Mouse (Mus musculus): Measurements from ENCODE around the gene Herc4. TPM values are rescaled to one million over a fixed set of nuclear protein-coding genes. Genes with fewer than 3 reads are reported as not detected.
"Not testable (repeated sequence)": the region's sequence is repeated elsewhere in the genome, so short reads cannot be mapped to it uniquely, and the experiment has no call there.

The Herc4 gene
- polyA plus RNA-seq, 1 experiment from 2014 or later = 46.0 TPM

DNA sequence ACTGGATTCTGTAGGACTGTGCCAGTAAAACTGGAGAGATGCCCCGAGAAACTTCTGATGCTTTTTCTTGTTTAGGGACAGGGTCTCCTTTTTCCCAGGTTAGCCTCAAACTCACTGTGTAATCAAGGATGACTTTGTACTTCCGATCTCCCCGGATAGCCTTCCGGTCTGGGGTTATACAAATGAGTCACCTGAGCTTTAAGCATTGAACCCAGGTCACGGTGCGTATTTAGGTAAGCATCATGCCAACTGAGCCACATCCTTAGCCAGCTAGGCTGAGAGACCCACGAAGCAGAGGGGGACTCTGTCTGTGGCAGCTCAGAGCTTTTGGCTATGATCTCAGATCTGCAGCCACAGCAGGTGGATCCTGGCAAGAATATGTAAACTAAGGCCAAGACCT, 107.1 kb downstream of the Herc4 start:
- 89% methylated on average over 7 of the region's 7 CpGs for WGBS
- DNase-seq (ENCODE audit: low spot score) (no peak), ATAC-seq (ENCODE audit: insufficient read depth, low FRiP score, low TSS enrichment) (no peak)
- Histone ChIP-seq H3K9ac (ENCODE audit: low read length) (no peak overlapping the region), H3K36me3 (ENCODE audit: control insufficient read depth, insufficient read depth, low read length) (no peaks in the 10 kb centered on the region), H3K27me3 (ENCODE audit: control insufficient read depth, insufficient read depth, low read length) (no peaks in the 10 kb centered on the region), H3K27ac (ENCODE audit: low read depth, low read length) (no peak overlapping the region), H3K4me1 (ENCODE audit: control insufficient read depth, insufficient read depth, low read length) (no peaks in the 10 kb centered on the region), H3K9me3 (ENCODE audit: control insufficient read depth, low read length) (no peaks in the 10 kb centered on the region), H3K4me3 (ENCODE audit: low read depth, low read length) (no peak overlapping the region), H3K4me2 (ENCODE audit: low read depth) (no peak overlapping the region)

- not testable (repeated sequence) for H3K27me3 ChIP-seq (ENCODE audit: control insufficient read depth, insufficient read depth, low read length); H3K36me3 ChIP-seq (ENCODE audit: control insufficient read depth, insufficient read depth, low read length); H3K4me2 ChIP-seq (ENCODE audit: low read depth); H3K27ac ChIP-seq (ENCODE audit: low read depth, low read length); H3K4me3 ChIP-seq (ENCODE audit: low read depth, low read length); H3K4me1 ChIP-seq (ENCODE audit: control insufficient read depth, insufficient read depth, low read length); DNase-seq (ENCODE audit: low spot score); H3K9me3 ChIP-seq (ENCODE audit: control insufficient read depth, low read length); H3K9ac ChIP-seq (ENCODE audit: low read length); ATAC-seq (ENCODE audit: insufficient read depth, low FRiP score, low TSS enrichment)
- WGBS = 86% methylated on average over 7 of the region's 7 CpGs
Observed at GRCm38 (mm10) chr10:63351099-63351498, 107.5 kb downstream of the Herc4 start.

- no peaks in the 10 kb centered on the region for H3K9me3 ChIP-seq (ENCODE audit: control insufficient read depth, low read length)
- WGBS = 91% methylated on average over 5 of the region's 5 CpGs
- H3K4me3 ChIP-seq (ENCODE audit: low read depth, low read length) = no peak overlapping the region
- ATAC-seq (ENCODE audit: insufficient read depth, low FRiP score, low TSS enrichment) = no peak
- H3K9ac ChIP-seq (ENCODE audit: low read length) = no peak overlapping the region
- H3K27me3 ChIP-seq (ENCODE audit: control insufficient read depth, insufficient read depth, low read length) = no peaks in the 10 kb centered on the region
- H3K36me3 ChIP-seq (ENCODE audit: control insufficient read depth, insufficient read depth, low read length) = no peaks in the 10 kb centered on the region
- no peaks in the 10 kb centered on the region for H3K4me1 ChIP-seq (ENCODE audit: control insufficient read depth, insufficient read depth, low read length)
- H3K27ac ChIP-seq (ENCODE audit: low read depth, low read length) = no peak overlapping the region
- DNase-seq (ENCODE audit: low spot score) = no peak
- no peak overlapping the region for H3K4me2 ChIP-seq (ENCODE audit: low read depth)
Observed at GRCm38 (mm10) chr10:63352111-63352510, 108.5 kb downstream of the Herc4 start.

GRCm38 (mm10) chr10:63360502-63360901, 116.9 kb downstream of the Herc4 start:
- no peaks in the 10 kb centered on the region for H3K4me1 ChIP-seq (ENCODE audit: control insufficient read depth, insufficient read depth, low read length)
- 76% methylated on average over 1 of the region's 1 CpGs for WGBS
- no peak overlapping the region for H3K4me2 ChIP-seq (ENCODE audit: low read depth)
- no peaks in the 10 kb centered on the region for H3K9me3 ChIP-seq (ENCODE audit: control insufficient read depth, low read length)
- no peak overlapping the region for H3K9ac ChIP-seq (ENCODE audit: low read length)
- ATAC-seq (ENCODE audit: insufficient read depth, low FRiP score, low TSS enrichment) (no peak), DNase-seq (ENCODE audit: low spot score) (no peak)
- H3K36me3 ChIP-seq (ENCODE audit: control insufficient read depth, insufficient read depth, low read length) = no peaks in the 10 kb centered on the region
- H3K27ac ChIP-seq (ENCODE audit: low read depth, low read length) = no peak overlapping the region
- H3K4me3 ChIP-seq (ENCODE audit: low read depth, low read length) = no peak overlapping the region
- no peaks in the 10 kb centered on the region for H3K27me3 ChIP-seq (ENCODE audit: control insufficient read depth, insufficient read depth, low read length)

DNA sequence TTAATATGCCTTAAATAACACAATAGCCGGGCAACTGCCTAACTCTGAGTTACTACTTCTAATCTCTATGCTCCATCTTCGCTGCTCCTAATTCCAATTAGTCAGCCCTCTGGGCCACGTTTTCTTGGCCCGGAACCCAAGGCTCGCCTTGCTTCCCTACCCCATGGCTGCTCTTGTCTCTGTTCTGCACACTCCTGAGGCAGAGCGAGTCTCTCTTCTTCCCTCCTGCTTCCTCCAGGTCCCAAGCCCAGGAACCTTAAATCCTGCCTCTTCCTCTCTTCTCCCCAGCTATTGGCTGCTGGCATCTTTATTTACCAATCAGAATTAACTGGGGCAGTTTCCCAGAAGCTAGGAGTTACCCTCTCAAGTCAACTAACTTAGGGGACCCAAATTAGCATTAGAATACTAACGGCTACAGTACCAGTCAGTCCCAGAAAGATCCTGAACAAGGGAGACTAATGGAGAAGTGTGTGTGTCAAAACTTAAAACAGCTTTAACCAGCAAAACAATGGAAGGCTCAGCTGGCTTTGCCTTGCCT, 122.4 kb downstream of the Herc4 start:
- no peak overlapping the region for H3K27ac ChIP-seq (ENCODE audit: low read depth, low read length)
- no peak overlapping the region for H3K9ac ChIP-seq (ENCODE audit: low read length)
- DNase-seq (ENCODE audit: low spot score) (no peak), ATAC-seq (ENCODE audit: insufficient read depth, low FRiP score, low TSS enrichment) (no peak)
- H3K4me1 ChIP-seq (ENCODE audit: control insufficient read depth, insufficient read depth, low read length) = no peaks in the 10 kb centered on the region
- H3K27me3 ChIP-seq (ENCODE audit: control insufficient read depth, insufficient read depth, low read length) = no peaks in the 10 kb centered on the region
- H3K36me3 ChIP-seq (ENCODE audit: control insufficient read depth, insufficient read depth, low read length) = no peaks in the 10 kb centered on the region
- 56% methylated on average over 7 of the region's 7 CpGs for WGBS
- H3K4me2 ChIP-seq (ENCODE audit: low read depth) = no peak overlapping the region
- H3K4me3 ChIP-seq (ENCODE audit: low read depth, low read length) = no peak overlapping the region
- H3K9me3 ChIP-seq (ENCODE audit: control insufficient read depth, low read length) = no peaks in the 10 kb centered on the region

DNA sequence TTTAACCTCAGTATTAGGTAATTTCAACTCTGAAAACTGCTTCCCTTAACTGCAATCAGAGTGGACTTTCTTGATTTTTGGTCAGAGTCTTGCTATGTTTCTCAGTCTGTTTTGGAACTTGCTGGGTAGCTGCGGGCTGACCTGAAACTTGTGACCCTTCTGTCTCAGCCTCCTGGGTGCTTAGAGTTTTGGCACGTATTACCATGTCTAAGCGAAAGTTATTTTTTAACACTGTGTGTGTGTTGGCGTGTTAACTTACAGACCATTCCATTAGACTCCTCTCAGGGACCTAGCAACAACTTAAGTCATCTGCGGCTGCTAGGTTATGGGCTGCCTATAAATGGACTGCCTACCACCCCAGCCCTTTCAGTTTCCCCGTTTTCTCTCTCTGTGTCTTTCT, 123.8 kb downstream of the Herc4 start:
- Histone ChIP-seq H3K4me2 (ENCODE audit: low read depth) (no peak overlapping the region), H3K36me3 (ENCODE audit: control insufficient read depth, insufficient read depth, low read length) (no peaks in the 10 kb centered on the region), H3K27me3 (ENCODE audit: control insufficient read depth, insufficient read depth, low read length) (no peaks in the 10 kb centered on the region), H3K9me3 (ENCODE audit: control insufficient read depth, low read length) (no peaks in the 10 kb centered on the region), H3K4me3 (ENCODE audit: low read depth, low read length) (no peak overlapping the region), H3K4me1 (ENCODE audit: control insufficient read depth, insufficient read depth, low read length) (no peaks in the 10 kb centered on the region), H3K27ac (ENCODE audit: low read depth, low read length) (no peak overlapping the region), H3K9ac (ENCODE audit: low read length) (no peak overlapping the region)
- DNase-seq (ENCODE audit: low spot score) = no peak
- no peak for ATAC-seq (ENCODE audit: insufficient read depth, low FRiP score, low TSS enrichment)
- 84% methylated on average over 6 of the region's 6 CpGs for WGBS

Other genes starting within 250 kb of the Herc4 start
- 147 and 159 TPM in 2 replicates for gene Hnrnph3, start 219.6 kb upstream of the Herc4 start, polyA plus RNA-seq (2014; fragmentation: Nextera tagmentation; extraction: Ambion mirVana)
- 0.55 and 1.4 TPM in 2 replicates for gene Pbld2, start 219.5 kb upstream of the Herc4 start, polyA plus RNA-seq (2014; fragmentation: Nextera tagmentation; extraction: Ambion mirVana)
- 0.99 and 1.4 TPM in 2 replicates for gene Pbld1, start 183.6 kb upstream of the Herc4 start, polyA plus RNA-seq (2014; fragmentation: Nextera tagmentation; extraction: Ambion mirVana)
- 0.49 and 0.89 TPM in 2 replicates for gene Atoh7, start 144.2 kb upstream of the Herc4 start, polyA plus RNA-seq (2014; fragmentation: Nextera tagmentation; extraction: Ambion mirVana)
- gene Mypn, start 39.9 kb upstream of the Herc4 start, polyA plus RNA-seq (2014; fragmentation: Nextera tagmentation; extraction: Ambion mirVana) = 0.28 and 0.90 TPM in 2 replicates
- 10.9 and 13.3 TPM in 2 replicates for gene Sirt1, start 137.9 kb downstream of the Herc4 start, polyA plus RNA-seq (2014; fragmentation: Nextera tagmentation; extraction: Ambion mirVana)
- 16.0 and 16.8 TPM in 2 replicates for gene Dnajc12, start 138.6 kb downstream of the Herc4 start, polyA plus RNA-seq (2014; fragmentation: Nextera tagmentation; extraction: Ambion mirVana)
- not detected in 2 replicates for gene Gm7075, start 178.0 kb downstream of the Herc4 start, polyA plus RNA-seq (2014; fragmentation: Nextera tagmentation; extraction: Ambion mirVana)
- gene Ctnna3, start 186.3 kb downstream of the Herc4 start, polyA plus RNA-seq (2014; fragmentation: Nextera tagmentation; extraction: Ambion mirVana) = 0.33 and 0.50 TPM in 2 replicates

Measured in neural tube, embryonic 11.5 days (tissue).